Mouse (Mus musculus) retina, postnatal 7 days (tissue): ENCODE measurements around the gene Rad9a.

Experiments
- DNase-seq: peaks from one replicate; pipeline ENCODE4 v3.0.0-alpha.2; 2012; ENCODE audit warnings: low read depth, low spot score

Gene Rad9a

DNA sequence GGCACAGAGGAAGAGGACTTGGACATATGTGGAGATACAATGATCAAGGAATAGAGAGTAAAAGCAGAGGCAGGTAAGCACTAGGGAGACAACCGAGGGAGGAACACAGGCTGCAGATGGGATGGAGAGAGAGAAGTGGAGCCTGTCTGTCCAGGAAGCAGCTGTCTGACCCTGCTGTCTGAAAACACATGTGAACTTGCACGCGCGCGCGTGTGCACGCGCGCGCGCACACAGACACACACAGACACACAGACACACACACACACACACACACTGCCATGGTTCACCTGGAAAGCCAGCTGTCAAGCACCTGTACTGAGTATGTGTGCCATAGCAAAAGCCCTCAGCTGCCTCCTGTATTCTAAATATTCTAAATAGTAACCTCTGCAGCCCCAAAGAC lies 16.8 kb upstream of the Rad9a start:
- no peak for DNase-seq

DNA sequence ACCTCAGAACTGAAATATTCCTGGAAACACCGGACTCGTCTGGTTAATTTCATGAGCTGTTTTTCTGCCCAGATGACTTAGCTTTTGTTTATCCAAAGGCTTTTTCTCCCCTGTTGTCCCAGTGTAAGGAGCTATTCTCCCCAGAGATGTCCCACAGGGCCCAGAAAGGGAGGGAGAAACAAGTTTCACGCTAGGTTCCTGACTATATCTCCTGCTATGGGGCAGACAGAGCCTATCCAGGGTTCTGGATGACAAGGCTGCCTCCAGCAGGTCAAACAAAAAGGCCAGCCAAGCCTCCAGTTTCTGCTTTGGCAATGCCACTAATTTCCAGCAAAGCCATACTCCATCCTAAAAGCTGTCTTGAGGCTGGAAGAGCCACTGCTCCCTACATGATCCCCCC lies 16.4 kb upstream of the Rad9a start:
- no peak for DNase-seq

DNA sequence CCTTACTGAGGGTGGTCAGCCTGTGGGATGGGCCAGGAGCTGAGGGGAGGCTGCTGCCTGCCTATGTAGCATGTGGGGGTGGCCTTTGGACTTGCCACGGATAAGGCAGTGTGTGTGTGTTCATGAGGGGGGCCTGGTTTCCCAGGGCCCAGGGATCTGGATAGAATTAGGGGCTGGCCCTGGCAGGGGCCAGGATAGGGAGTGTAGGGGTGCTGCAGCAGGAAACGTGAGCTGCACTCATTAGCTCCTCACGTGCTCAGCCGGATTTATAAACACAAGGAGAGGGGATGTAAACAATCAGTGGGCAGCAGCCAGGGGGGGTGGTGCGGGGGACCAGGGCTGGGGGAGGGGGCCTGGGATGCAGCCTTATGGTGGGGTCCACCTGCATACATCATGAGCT lies 15.7 kb upstream of the Rad9a start:
- DNase-seq = no peak

DNA sequence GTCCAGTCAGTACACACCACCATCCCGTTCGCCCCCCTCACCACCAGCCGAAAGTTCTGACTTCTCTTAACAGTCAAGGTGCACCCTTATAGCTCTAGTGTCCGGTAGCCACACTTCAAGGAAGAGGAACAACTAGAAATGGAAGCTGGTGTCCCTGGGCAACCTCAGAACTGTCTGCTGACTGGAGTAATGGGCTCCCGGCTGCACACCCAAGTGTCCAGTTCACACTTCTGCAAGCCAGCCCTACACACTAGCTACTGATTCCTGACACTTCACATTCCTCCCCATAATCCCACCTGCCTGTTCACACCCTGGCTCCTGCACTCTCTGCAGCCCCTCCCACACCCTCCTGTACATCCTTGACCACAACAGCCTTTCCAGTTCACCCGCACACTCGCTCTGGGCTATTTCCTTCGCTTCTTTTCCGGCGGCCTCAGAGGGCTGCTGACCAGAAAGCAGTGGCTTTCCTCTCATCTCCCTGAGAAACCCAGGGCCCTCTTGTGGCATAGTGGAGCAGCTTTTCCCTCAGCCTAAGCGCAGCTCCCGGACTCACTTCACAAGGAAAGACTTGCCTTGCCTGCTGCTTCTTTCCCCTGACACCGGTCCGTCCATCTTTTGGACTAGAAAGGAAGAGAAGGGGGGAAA lies 14.7 kb upstream of the Rad9a start:
- DNase-seq = no peak

DNA sequence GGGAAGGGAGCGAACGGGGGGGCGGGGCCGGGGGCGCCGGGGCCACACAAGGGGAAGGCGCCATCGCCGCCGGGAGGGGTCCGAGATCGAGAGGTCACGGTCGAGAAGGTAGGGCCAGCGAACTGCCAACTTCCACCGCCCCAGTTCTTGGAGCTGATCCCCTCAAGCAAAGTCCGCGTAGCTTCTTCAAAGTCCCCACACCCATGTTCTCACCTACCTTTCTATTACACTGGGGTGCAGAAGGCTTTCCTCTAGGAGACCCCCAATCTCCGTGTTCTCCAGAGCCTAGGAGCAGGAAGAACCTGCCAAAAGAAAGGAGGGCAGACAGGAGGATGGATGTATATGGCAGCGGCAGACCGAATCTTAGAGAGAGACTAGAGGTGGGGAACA lies 14.0 kb upstream of the Rad9a start:
- no peak for DNase-seq

DNA sequence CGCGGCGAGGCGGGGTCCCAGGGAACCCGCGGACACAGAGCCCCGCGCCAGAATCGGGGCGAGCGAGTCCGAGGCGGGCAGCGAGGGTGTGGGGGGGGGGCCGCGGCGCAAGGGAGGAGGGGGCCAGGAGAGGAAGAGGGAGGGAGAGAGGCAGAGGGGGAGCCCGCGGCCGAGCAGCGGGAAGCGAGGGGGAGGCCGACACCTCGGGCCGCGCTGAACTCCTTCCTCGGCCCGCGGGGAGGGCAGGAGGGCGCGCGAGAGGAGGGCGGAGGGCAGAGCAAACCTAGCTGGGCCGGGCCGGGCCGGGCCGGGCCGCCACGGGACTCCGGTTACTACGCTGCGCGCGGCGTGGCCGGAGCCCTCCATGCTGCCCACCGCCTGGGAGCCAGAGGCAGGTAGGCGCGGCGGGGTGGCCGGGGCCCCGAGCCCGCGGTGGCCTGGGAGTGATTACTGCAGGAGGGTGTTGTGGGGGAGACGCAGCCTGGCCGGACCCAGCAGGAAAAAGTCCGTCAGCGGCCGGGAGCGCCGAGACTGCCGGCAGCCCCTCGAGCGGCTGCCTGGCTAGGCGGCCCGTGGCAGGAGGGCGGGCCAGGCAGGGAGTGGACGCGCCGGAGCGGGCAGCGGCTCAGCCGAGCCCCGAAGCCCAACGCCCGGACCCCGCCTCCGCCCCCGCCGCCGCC lies 13.4 kb upstream of the Rad9a start:
- no peak for DNase-seq

DNA sequence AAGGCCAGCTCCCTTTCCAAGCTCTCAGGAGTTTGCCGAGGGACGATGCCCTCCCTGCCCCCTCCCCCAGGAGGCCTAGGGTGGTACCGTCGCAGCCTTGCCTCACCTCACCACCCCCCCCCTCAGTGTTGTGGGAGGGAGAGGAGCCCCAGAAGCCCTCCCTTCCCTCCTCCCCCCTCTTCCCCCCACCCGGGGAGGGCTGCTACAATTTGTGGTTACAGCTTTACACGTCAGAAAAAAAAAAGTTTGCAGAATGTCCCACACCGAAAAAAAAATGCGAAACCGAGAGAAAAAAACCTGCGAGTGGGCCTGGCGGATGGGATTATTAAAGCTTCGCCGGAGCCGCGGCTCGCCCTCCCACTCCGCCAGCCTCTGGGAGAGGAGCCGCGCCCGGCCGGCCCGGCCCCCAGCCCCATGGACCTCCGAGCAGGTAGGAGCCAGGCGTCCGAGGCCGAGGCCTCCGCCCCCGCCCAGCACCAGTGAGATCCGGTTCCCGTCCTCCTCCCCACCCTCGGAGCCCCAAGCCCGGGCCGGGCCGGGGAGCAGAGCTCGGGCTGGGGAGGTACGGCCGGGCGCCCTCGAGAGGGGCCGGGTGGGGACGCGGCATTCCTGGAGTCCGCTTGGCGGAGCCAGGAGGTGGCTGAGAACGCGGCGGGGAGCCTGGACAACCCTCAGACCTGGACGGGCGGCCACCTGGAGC lies 12.8 kb upstream of the Rad9a start, which contains the start of the genes Clcf1 and AC109138.7:
Gene Clcf1 (plus strand): TSS at position 168 of the 700 bp plus-strand sequence.
Gene AC109138.7 (plus strand): TSS at position 287 of the 700 bp plus-strand sequence.
- no peak for DNase-seq

DNA sequence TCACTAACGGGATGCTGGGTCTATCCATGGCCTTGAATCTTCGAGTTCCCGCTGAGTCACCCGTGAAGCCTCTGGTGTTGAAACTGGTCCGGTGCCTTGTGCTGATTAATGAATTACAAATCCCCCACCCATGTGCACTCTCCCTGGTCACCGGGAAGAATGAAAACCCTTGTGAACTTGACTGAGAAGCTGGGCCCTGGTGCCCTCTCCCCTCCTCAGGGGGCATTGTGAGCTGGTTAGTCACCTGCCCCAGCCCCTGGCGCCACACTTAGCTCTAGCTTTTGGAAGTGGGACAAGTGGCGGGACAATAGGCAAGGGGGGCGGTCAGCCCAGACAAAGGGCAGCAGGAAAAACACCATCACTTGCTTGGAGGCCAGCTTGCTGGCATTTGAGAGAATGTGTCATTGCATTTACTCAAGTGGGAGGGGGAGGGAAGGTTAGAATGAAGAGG lies 12.1 kb upstream of the Rad9a start:
- DNase-seq = no peak

DNA sequence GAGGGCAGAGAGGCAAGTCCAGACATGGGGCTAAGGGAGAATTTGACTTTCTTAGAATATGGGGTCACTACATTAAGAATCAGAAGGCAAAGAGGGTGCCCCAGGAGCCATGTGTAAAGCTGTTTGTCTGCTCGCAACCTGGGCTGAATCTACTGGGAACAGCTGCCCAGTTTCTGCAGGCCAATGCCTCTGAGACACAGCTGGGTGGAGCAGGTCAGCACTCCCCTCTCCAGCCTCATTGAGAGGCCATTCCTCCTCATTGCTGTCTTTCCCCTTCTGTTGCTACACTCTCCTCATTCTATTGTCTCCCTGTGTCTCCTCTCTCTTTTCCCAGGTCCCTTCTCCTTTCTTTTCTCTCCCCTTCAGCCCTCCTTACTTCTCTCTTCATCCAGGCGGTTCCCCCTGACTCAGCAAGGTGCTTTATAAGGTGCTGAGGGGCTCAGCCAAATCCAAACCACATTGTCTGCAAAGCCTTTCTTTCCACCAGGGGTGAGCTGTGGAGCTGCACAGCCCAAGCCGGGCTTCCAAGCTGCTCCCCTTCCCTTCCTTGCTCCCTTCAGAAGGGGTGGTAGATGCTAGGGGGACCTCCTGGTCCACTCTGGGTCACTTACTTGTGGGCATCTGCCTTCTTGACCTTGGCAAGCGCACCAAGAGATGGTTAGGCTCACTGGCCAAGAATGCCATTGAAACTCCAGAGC lies 10.6 kb upstream of the Rad9a start:
- DNase-seq = no peak

DNA sequence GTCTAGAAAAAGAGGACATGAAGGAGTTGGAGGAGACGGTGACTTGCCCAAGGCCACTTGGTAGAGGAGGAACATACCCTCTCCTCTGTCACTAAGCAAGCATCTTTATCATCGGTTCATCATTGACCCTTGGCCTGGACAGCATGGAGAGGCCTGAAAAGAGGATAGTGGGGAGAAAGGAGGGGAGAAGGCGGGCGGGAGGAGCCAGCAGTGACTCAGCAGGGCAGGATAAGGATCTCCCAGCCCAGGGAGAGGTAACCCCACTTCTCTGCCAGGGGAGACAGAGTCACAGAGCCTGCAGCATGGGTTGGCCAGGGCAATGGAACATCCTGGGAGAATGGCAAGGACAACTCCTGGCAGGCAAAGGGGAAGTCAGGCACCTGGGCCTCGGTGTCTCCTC lies 7.1 kb upstream of the Rad9a start:
- no peak for DNase-seq

DNA sequence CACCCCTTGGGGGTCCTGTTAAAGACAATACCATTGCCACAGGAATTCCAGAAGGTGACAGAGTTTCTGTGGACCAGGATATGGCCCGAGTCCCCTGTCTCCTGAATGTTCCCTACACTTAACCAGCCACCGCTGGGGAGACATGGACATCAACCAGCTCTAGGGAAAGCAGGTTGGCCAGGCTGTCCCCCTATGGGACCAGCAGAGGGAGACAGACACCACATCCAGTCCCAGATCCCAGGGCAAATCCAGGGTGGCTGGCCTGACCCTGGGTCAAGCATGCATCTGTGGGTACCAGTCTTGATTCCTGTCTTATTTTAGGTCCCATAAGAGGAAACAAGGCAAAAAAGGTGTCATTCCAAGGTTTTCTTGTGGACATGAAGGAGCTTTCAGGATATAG lies 5.5 kb upstream of the Rad9a start:
- peak; percentile 72 for DNase-seq

DNA sequence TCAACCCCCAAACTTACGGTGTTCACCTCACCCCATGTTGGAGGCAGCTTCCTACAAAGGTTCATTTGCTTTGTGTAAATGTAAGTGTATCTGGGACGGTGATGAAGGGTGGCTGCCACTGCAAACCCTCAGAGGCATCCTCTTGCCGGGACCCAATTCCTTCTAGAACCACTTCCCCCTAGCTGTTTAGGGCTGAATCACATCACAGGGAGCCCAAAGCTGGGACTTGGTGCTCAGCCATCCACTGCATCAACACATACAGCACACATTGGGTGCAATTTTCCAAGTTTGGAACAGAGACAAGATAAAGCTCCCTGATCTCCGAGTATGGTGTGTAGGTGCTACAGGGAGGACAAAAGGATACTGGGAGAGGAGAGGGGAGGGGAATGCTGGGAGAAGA lies 3.4 kb upstream of the Rad9a start:
- no peak for DNase-seq

DNA sequence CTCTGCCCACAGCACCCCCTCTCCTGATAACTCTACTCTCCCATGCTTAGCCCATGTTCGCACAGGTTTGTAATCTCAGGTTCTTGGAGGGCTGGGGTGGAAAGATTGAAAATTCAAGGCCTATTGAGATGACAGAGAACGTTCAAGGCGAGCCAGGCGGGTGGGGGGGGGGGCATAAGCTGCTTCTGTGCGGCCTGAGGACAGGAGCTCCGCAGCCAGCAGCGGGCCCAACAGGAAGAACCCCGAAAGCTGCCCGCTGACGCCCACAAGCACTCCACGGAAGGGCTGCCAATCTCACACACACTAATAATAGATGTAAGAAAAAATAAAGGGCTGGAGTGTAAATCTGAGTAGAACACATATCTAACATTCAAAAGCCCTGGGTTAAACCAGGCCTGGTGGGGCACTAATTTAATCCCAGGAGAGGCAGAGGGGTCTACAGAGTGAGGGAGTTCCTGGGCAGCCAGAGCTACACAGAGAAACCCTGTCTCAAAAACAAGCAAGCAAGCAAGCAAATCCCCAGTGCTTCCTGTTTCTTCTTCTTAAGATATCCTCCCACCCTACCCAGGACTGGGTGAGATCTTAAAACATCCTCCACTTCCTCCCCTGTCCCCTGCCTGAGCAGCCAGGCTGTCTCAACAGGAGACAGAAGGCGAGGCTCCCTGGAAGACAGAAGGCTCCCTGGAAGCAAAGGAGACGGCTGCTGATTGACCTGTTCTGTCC lies 2.3 kb upstream of the Rad9a start:
- DNase-seq = no peak

DNA sequence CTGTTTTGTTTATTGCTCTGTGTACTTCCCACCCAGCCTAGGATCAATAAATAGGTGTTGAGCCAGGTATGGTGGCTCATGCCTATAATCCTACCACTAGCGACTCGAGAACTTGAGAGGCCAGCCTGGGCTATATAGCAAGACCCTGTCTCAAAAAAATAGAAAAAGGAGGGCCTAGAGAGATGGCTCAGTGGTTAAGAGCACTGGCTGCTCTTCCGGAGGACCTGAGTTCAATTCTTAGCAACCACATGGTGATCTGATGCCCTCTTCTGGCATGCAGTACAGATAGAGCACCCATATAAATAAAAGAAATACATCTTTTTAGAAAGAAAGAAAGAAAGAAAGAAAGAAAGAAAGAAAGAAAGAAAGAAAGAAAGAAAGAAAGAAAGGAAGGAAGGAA lies 1.7 kb upstream of the Rad9a start:
- DNase-seq = no peak

DNA sequence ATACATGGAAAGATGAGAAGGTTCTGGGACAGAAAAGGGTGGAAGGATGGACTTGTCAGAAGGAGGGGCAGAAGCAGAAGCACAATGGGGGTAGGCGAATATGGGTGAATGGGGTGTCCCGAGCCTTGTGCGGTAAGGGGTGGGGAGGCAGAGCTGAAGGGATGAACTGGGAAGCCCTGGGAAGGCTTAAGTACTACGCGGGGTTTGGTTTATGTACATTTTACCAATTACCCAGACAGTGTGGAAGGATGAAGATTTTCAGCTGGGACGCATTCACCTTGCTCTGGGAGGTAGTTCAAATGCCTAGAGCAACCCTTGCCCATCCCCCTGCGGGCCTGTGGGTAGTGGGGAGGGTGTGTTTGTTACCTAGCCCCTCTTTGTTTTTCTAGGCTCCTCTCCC lies 687 bp upstream of the Rad9a start:
- no peak for DNase-seq

DNA sequence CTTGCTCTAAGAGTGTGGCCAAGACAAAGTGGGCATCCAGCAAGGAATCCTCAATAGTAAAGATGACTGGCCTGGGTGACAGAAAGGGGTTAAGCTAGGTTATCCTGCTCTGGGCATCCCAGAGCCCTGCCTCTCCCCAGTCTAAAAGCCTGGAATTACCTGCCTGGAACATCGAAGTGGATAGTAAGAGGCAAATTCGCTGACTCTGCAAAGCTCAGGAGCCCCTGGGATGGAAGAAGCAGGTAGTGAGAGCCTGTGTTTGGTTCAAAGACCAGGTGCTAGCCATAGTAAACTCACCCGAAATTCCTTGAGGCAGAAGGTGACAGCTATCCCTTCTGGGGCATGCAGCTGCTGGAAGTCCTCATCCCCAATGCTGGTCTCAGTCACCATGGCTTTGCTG lies 4.3 kb downstream of the Rad9a start:
- no peak for DNase-seq

DNA sequence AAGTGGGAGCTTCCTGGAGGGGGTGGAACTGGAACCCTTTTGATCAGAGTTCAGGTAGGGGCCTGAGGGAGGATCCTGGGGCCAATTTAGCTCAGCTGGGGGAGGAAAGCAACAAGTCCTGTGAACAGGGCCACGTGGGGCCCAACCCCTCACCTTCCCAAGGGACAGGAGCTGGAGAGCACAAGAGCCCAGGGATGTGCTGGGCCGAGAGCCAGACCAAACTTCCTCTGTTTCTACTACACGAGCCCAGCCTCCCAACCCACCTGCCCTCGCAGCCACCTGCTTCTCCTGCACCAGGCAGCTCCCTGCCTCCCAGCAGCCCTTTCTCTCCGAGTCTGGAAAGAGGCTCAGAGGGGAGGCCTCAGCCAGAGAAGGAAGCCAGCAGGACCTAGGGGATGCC lies 4.9 kb downstream of the Rad9a start:
- no peak for DNase-seq

DNA sequence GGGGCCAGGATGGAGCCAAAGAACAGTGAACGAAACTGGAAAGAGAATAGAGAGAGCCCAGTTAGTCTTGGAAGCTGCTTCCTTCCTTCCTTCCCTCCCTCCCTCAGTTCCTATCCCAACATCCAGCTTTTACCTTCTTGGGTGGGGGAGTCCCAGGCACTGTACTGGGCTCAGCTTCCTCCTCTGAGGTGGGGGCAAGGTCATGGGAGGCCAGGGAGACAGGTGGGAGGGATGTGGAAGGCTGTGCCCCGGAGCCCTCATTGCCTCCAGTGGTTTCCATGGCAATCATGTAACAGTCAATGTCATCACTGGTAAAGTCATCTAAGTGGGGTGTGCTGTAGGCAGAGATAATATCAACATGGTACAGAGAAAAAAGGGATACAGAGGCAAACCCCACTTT lies 5.4 kb downstream of the Rad9a start:
- DNase-seq = no peak

DNA sequence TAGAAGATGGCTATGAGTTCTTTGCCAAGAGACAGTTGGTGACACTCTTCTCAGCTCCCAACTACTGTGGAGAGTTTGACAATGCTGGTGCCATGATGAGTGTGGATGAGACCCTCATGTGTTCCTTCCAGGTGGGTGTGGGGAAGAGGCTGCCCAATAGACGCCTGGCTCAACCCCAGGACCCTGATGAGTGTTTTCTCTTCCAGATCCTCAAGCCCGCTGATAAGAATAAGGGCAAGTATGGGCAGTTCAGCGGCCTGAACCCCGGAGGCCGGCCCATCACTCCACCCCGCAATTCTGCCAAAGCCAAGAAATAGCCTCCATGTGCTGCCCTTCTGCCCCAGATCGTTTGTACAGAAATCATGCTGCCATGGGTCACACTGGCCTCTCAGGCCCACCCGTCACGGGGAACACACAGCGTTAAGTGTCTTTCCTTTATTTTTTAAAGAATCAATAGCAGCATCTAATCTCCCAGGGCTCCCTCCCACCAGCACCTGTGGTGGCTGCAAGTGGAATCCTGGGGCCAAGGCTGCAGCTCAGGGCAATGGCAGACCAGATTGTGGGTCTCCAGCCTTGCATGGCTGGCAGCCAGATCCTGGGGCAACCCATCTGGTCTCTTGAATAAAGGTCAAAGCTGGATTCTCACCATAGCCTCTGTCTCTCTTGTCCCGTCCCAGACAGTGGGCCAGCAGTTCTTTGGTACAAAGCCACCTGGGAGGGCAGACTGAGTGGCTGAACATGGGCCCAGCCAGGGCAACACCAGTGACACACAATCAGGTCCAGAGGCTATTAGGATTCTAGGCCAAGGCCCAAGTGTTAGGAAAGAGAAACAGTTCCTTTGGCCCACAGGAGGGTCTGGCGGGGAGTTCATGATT lies 6.4 kb downstream of the Rad9a start:
- no peak for DNase-seq

DNA sequence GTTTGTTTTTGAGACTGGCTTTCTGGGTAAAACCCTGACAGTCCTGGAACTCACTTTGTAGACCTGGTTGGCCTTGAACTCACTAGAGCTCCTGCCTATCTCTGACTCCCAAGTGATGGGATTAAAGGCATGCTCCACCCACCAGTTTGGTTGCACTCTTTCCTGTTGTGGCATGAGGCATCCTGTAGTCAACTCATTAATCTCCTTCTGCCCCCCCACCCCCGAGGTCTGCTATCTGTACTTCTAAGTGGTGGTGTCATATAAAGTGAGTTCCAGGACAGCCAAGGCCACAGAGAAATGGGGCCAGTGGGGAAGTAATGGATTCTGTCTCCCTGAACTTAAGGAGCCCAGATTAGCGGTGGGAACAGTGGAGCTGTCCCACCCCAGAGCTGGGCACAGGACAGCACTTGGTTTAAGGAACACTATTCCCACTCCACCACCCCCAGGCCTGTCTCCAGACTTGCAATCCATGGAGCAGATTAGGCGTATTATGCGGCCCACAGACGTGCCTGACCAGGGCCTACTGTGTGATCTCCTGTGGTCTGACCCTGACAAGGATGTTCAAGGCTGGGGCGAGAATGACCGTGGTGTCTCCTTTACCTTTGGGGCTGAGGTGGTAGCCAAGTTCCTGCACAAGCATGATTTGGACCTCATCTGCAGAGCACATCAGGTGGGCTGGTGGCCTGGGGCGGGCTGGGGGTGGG lies 7.3 kb downstream of the Rad9a start:
- no peak for DNase-seq
